Mouse (Mus musculus): ENCODE results near the gene Gpat2. TPM values are rescaled to one million over a fixed set of nuclear protein-coding genes. Genes with fewer than 3 reads are reported as not detected.

The Gpat2 gene
- 0.05 TPM in 1 of 2 replicates, not detected in the other for polyA plus RNA-seq (2012; rRNA removed)

GRCm38 (mm10) chr2:127424977-127425376 lies at the start of gene Gpat2:
Gene Gpat2, plus strand, starts transcription at chr2:127425199.
- no peaks in the 10 kb centered on the region for H3K4me1 ChIP-seq (ENCODE audit: control insufficient read depth, insufficient read depth, insufficient read length, low read length)
- H3K4me3 ChIP-seq (ENCODE audit: low read depth, low read length), result no peak within 1 kb of the TSS
- H3K27me3 ChIP-seq (ENCODE audit: control insufficient read depth, insufficient read depth, low read length), result no peaks in the 10 kb centered on the region
- no peaks in the 10 kb centered on the region for H3K36me3 ChIP-seq (ENCODE audit: control insufficient read depth, insufficient read depth, low read length)
- WGBS, result 76% methylated on average over 17 of the region's 17 CpGs
- TF ChIP-seq CTCF (IDR thresholded peaks at IDR 0.05; ENCODE audit: extremely low read depth, insufficient read length, insufficient replicate concordance, low read depth, low read length) (no peak), POLR2A (IDR thresholded peaks at IDR 0.05; ENCODE audit: low read depth, low read length) (no peak)
- H3K27ac ChIP-seq (ENCODE audit: insufficient read depth, low read depth, low read length), result no peak within 1 kb of the TSS

- Histone ChIP-seq H3K27ac (ENCODE audit: insufficient read depth, low read depth, low read length) (no peak overlapping the region), H3K36me3 (ENCODE audit: control insufficient read depth, insufficient read depth, low read length) (no peaks in the 10 kb centered on the region), H3K4me1 (ENCODE audit: control insufficient read depth, insufficient read depth, insufficient read length, low read length) (no peaks in the 10 kb centered on the region; the same call in 1 of the 2 replicates), H3K4me3 (ENCODE audit: low read depth, low read length) (no peak overlapping the region), H3K27me3 (ENCODE audit: control insufficient read depth, insufficient read depth, low read length) (no peaks in the 10 kb centered on the region)
- no peak for TF ChIP-seq CTCF (IDR thresholded peaks at IDR 0.05; ENCODE audit: extremely low read depth, insufficient read length, insufficient replicate concordance, low read depth, low read length)
- no peak for TF ChIP-seq POLR2A (IDR thresholded peaks at IDR 0.05; ENCODE audit: low read depth, low read length)
- WGBS, result 44% methylated on average over 7 of the region's 7 CpGs
Measured at GRCm38 (mm10) chr2:127375759-127376341, 49.1 kb upstream of the Gpat2 start.

- no peak overlapping the region for H3K4me3 ChIP-seq (ENCODE audit: low read depth, low read length)
- H3K4me1 ChIP-seq (ENCODE audit: control insufficient read depth, insufficient read depth, insufficient read length, low read length), result no peaks in the 10 kb centered on the region; the same call in 1 of the 2 replicates
- no peaks in the 10 kb centered on the region for H3K27me3 ChIP-seq (ENCODE audit: control insufficient read depth, insufficient read depth, low read length)
- TF ChIP-seq CTCF (IDR thresholded peaks at IDR 0.05; ENCODE audit: extremely low read depth, insufficient read length, insufficient replicate concordance, low read depth, low read length) (no peak), POLR2A (IDR thresholded peaks at IDR 0.05; ENCODE audit: low read depth, low read length) (no peak)
- no peaks in the 10 kb centered on the region for H3K36me3 ChIP-seq (ENCODE audit: control insufficient read depth, insufficient read depth, low read length)
- H3K27ac ChIP-seq (ENCODE audit: insufficient read depth, low read depth, low read length), result no peak overlapping the region
- WGBS, result 79% methylated on average over 6 of the region's 6 CpGs
Measured at GRCm38 (mm10) chr2:127376423-127377051, 48.5 kb upstream of the Gpat2 start.

GRCm38 (mm10) chr2:127377942-127378610 lies 46.9 kb upstream of the Gpat2 start:
- H3K4me3 ChIP-seq (ENCODE audit: low read depth, low read length), result no peak overlapping the region
- no peaks in the 10 kb centered on the region for H3K27me3 ChIP-seq (ENCODE audit: control insufficient read depth, insufficient read depth, low read length)
- TF ChIP-seq POLR2A (IDR thresholded peaks at IDR 0.05; ENCODE audit: low read depth, low read length) (no peak), CTCF (IDR thresholded peaks at IDR 0.05; ENCODE audit: extremely low read depth, insufficient read length, insufficient replicate concordance, low read depth, low read length) (no peak)
- H3K36me3 ChIP-seq (ENCODE audit: control insufficient read depth, insufficient read depth, low read length), result no peaks in the 10 kb centered on the region
- no peak overlapping the region for H3K27ac ChIP-seq (ENCODE audit: insufficient read depth, low read depth, low read length)
- WGBS, result 64% methylated on average over 7 of the region's 7 CpGs
- H3K4me1 ChIP-seq (ENCODE audit: control insufficient read depth, insufficient read depth, insufficient read length, low read length), result no peaks in the 10 kb centered on the region; the same call in 1 of the 2 replicates

GRCm38 (mm10) chr2:127378611-127378990 lies 46.4 kb upstream of the Gpat2 start:
- no peaks in the 10 kb centered on the region for H3K36me3 ChIP-seq (ENCODE audit: control insufficient read depth, insufficient read depth, low read length)
- H3K4me1 ChIP-seq (ENCODE audit: control insufficient read depth, insufficient read depth, insufficient read length, low read length), result no peaks in the 10 kb centered on the region; the same call in 1 of the 2 replicates
- H3K27me3 ChIP-seq (ENCODE audit: control insufficient read depth, insufficient read depth, low read length), result no peaks in the 10 kb centered on the region
- WGBS, result 50% methylated on average over 7 of the region's 7 CpGs
- no peak overlapping the region for H3K4me3 ChIP-seq (ENCODE audit: low read depth, low read length)
- no peak overlapping the region for H3K27ac ChIP-seq (ENCODE audit: insufficient read depth, low read depth, low read length)
- TF ChIP-seq CTCF (IDR thresholded peaks at IDR 0.05; ENCODE audit: extremely low read depth, insufficient read length, insufficient replicate concordance, low read depth, low read length) (no peak), POLR2A (IDR thresholded peaks at IDR 0.05; ENCODE audit: low read depth, low read length) (no peak)

- H3K27ac ChIP-seq (ENCODE audit: insufficient read depth, low read depth, low read length), result no peak overlapping the region
- H3K27me3 ChIP-seq (ENCODE audit: control insufficient read depth, insufficient read depth, low read length), result no peaks in the 10 kb centered on the region
- H3K4me1 ChIP-seq (ENCODE audit: control insufficient read depth, insufficient read depth, insufficient read length, low read length), result no peaks in the 10 kb centered on the region; the same call in 1 of the 2 replicates
- no peak overlapping the region for H3K4me3 ChIP-seq (ENCODE audit: low read depth, low read length)
- WGBS, result 67% methylated on average over 3 of the region's 3 CpGs
- TF ChIP-seq CTCF (IDR thresholded peaks at IDR 0.05; ENCODE audit: extremely low read depth, insufficient read length, insufficient replicate concordance, low read depth, low read length) (no peak), POLR2A (IDR thresholded peaks at IDR 0.05; ENCODE audit: low read depth, low read length) (no peak)
- H3K36me3 ChIP-seq (ENCODE audit: control insufficient read depth, insufficient read depth, low read length), result no peaks in the 10 kb centered on the region
Measured at GRCm38 (mm10) chr2:127379250-127379649, 45.7 kb upstream of the Gpat2 start.

GRCm38 (mm10) chr2:127383881-127384280 lies 41.1 kb upstream of the Gpat2 start:
- TF ChIP-seq POLR2A (IDR thresholded peaks at IDR 0.05; ENCODE audit: low read depth, low read length) (no peak), CTCF (IDR thresholded peaks at IDR 0.05; ENCODE audit: extremely low read depth, insufficient read length, insufficient replicate concordance, low read depth, low read length) (no peak)
- Histone ChIP-seq H3K4me3 (ENCODE audit: low read depth, low read length) (no peak overlapping the region), H3K27ac (ENCODE audit: insufficient read depth, low read depth, low read length) (no peak overlapping the region), H3K27me3 (ENCODE audit: control insufficient read depth, insufficient read depth, low read length) (no peaks in the 10 kb centered on the region), H3K36me3 (ENCODE audit: control insufficient read depth, insufficient read depth, low read length) (no peaks in the 10 kb centered on the region), H3K4me1 (ENCODE audit: control insufficient read depth, insufficient read depth, insufficient read length, low read length) (no peaks in the 10 kb centered on the region)
- WGBS, result 66% methylated on average over 7 of the region's 7 CpGs

Measured in small intestine, adult 2 months (tissue).